Mouse (Mus musculus): ENCODE measurements around the gene Clcnkb.

- no peak for TF ChIP-seq POLR2A (IDR thresholded peaks at IDR 0.05; ENCODE audit: extremely low read depth, insufficient read depth, low read length)
- no peak for TF ChIP-seq CTCF (IDR thresholded peaks at IDR 0.05; ENCODE audit: low read depth, low read length)
Observed at GRCm38 (mm10) chr4:141451916-141452450, 36.2 kb upstream of the Clcnkb start.
